Mouse (Mus musculus) NIH3T3 (cell line): ENCODE results near the gene Nupl1.

Experiments
- DNase-seq: peaks from one replicate; pipeline ENCODE4 v3.0.0-alpha.2; 2012; ENCODE audit warnings: low read depth

Gene Nupl1

GRCm38 (mm10) chr14:60238551-60238950 lies 12.7 kb downstream of the Nupl1 start:
- no peak for DNase-seq

GRCm38 (mm10) chr14:60219886-60220285 lies 31.3 kb downstream of the Nupl1 start:
- no peak for DNase-seq

GRCm38 (mm10) chr14:60217616-60218015 lies 33.6 kb downstream of the Nupl1 start:
- DNase-seq: no peak

- no peak for DNase-seq
Measured at GRCm38 (mm10) chr14:60216125-60216524, 35.1 kb downstream of the Nupl1 start.

- DNase-seq: no peak
Measured at GRCm38 (mm10) chr14:60215000-60215399, 36.2 kb downstream of the Nupl1 start.

GRCm38 (mm10) chr14:60214040-60214439 lies 37.2 kb downstream of the Nupl1 start:
- DNase-seq: no peak

- DNase-seq: no peak
Measured at GRCm38 (mm10) chr14:60209166-60209565, 42.1 kb downstream of the Nupl1 start.

GRCm38 (mm10) chr14:60204993-60205392 lies 46.2 kb downstream of the Nupl1 start:
- no peak for DNase-seq

GRCm38 (mm10) chr14:60196884-60197283 lies 54.3 kb downstream of the Nupl1 start, which contains the start of gene Atp8a2:
Atp8a2 (minus strand) TSS chr14:60197179.
- no peak for DNase-seq

- DNase-seq: no peak
Measured at GRCm38 (mm10) chr14:60195999-60196398, 55.2 kb downstream of the Nupl1 start.

GRCm38 (mm10) chr14:60194606-60195005 lies 56.6 kb downstream of the Nupl1 start:
- no peak for DNase-seq

GRCm38 (mm10) chr14:60189771-60190170 lies 61.5 kb downstream of the Nupl1 start:
- no peak for DNase-seq

- DNase-seq: no peak
Measured at GRCm38 (mm10) chr14:60188201-60188825, 62.9 kb downstream of the Nupl1 start.

GRCm38 (mm10) chr14:60181306-60181705 lies 69.9 kb downstream of the Nupl1 start:
- DNase-seq: no peak

- DNase-seq: no peak
Measured at GRCm38 (mm10) chr14:60178571-60178955, 72.7 kb downstream of the Nupl1 start.

- DNase-seq: no peak
Measured at GRCm38 (mm10) chr14:60177614-60178570, 73.3 kb downstream of the Nupl1 start.

GRCm38 (mm10) chr14:60176891-60177613 lies 74.2 kb downstream of the Nupl1 start:
- DNase-seq: no peak

GRCm38 (mm10) chr14:60176469-60176890 lies 74.8 kb downstream of the Nupl1 start:
- no peak for DNase-seq

- no peak for DNase-seq
Measured at GRCm38 (mm10) chr14:60172286-60173055, 78.8 kb downstream of the Nupl1 start.

- DNase-seq: no peak
Measured at GRCm38 (mm10) chr14:60170845-60171610, 80.2 kb downstream of the Nupl1 start.

- no peak for DNase-seq
Measured at GRCm38 (mm10) chr14:60163367-60163766, 87.9 kb downstream of the Nupl1 start.
